Mouse (Mus musculus): Measurements from ENCODE around the gene Herc1.
"Not testable (repeated sequence)": the region's sequence is repeated elsewhere in the genome, so short reads cannot be mapped to it uniquely, and the experiment has no call there.

Herc1 gene

DNA sequence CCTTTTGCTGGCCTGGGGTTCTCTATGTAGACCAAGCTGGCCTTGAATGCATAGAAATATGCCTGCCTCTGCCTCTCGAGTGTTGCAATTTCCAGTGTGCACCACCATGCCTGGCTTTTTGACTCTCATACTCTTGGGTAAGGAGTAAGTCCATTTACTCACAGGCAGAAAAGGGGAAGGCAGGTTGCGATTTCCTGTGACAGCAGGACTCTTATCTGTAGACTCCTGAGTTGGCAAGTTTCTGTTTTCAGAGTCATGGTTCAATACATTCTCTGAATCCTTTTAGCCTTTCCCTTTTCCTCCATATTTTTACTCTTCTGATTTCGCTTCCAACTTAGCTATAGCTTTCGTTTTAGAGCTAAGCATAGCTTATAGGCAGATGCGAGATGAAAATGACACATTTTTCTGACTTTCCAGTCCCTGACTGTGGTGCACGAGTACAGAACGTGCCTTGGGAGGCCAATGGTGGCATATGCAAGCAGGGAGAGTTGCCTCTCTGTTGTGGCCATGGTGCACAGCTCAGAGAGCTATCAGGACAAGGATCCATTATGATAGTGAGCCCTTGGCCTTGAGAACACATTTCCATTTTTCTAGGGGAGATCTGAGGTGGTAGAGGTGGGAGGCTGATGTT is 2.7 kb upstream of the Herc1 start:
- DNase-seq (ENCODE audit: low spot score in 2 of 2) = no peak

GRCm38 (mm10) chr9:66349144-66349859 is 948 bp upstream of the Herc1 start:
- DNase-seq (ENCODE audit: low spot score in 2 of 2) = no peak

DNA sequence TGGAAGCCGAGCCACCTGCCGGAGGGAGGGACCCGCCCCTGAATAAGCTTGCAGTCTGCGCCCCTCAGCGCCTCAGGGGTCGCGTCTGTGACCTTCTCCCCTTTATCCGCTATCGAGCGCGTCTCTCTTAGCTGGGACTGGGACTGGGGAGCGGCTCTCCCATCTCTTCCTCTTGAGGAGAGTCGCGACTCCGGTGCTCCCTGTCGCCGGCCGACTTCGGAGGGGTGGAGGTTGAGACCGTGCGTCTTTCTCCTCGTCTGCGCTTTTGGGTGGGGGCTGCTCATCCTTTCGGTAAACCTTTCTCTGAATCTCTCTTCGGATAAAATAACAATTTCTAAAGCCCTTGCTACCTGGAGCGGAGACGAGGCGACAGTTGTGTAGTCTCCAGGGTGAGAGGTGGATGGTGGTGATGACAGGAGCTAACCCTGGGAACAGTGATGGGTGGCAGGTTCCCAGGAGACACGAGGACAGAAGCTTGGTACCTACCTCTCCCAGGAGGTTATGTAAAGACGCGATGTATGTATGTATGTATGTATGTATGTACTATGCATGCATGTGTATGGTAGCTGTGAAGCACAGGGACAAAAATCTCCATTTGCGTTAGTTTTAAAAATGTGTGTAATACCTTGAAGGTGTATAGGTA is 659 bp downstream of the Herc1 start:
- DNase-seq (ENCODE audit: low spot score in 2 of 2) = peak in 1 of 2 experiments; percentile 34

- no peak for DNase-seq (ENCODE audit: low spot score in 2 of 2)
These were observed 2.5 kb downstream of the Herc1 start for GRCm38 (mm10) chr9:66352704-66353103.

GRCm38 (mm10) chr9:66359135-66359534 is 8.9 kb downstream of the Herc1 start:
- no peak for DNase-seq (ENCODE audit: low spot score in 2 of 2)

- DNase-seq (ENCODE audit: low spot score in 2 of 2) = peak; percentile 31 to 48
These were observed 10.0 kb downstream of the Herc1 start for GRCm38 (mm10) chr9:66360143-66360690.

DNA sequence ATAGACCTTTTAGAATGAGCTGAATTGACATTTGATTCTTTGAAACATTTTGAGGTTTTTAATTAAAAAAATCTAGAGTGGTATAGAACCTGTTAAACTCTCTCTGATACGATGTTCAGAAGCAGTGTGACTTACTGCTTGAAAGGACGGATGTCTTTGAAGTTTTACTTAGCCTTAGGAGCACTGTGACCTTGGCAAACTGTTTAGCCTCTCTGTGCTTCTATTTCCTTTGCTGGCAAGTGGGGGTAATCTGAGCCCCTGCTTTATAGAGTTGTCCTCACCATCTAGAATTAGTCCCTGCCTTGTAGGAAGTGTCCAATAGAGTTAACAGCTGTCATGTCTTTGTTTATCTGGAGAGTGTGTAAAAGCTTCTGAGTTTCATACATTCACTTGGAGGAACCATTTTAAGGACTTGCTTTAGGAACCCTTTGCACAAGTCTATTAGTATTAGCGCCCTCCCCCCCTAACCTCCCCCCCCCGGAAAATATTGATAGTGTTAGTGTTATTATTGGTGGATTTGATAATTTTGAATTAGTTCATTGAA is 18.7 kb downstream of the Herc1 start:
- DNase-seq (ENCODE audit: low spot score in 2 of 2) = no peak

- DNase-seq (ENCODE audit: low spot score in 2 of 2) = no peak
These were observed 20.1 kb downstream of the Herc1 start for GRCm38 (mm10) chr9:66370334-66370733.

DNA sequence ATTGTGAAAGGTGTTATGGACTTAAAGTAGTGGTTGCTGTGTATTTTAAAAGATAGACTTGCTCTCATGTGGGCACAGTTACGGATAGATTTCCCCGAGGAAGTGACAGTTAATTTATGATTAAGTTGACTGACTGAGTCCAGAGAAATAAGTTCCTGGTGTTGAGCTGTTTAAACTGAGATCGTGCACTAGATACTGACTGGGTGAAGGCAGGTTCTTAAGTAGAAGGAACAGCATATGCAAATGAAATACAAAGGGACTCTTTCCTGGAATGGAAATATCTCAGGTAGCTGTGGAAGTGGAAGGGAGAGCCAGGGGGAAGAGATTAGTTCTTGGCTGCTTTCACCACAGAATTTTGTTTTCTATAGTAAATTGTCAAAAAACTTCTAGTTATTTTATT is 20.6 kb downstream of the Herc1 start:
- DNase-seq (ENCODE audit: low spot score in 2 of 2) = no peak

GRCm38 (mm10) chr9:66373432-66373831 is 23.2 kb downstream of the Herc1 start:
- DNase-seq (ENCODE audit: low spot score in 2 of 2) = no peak

DNA sequence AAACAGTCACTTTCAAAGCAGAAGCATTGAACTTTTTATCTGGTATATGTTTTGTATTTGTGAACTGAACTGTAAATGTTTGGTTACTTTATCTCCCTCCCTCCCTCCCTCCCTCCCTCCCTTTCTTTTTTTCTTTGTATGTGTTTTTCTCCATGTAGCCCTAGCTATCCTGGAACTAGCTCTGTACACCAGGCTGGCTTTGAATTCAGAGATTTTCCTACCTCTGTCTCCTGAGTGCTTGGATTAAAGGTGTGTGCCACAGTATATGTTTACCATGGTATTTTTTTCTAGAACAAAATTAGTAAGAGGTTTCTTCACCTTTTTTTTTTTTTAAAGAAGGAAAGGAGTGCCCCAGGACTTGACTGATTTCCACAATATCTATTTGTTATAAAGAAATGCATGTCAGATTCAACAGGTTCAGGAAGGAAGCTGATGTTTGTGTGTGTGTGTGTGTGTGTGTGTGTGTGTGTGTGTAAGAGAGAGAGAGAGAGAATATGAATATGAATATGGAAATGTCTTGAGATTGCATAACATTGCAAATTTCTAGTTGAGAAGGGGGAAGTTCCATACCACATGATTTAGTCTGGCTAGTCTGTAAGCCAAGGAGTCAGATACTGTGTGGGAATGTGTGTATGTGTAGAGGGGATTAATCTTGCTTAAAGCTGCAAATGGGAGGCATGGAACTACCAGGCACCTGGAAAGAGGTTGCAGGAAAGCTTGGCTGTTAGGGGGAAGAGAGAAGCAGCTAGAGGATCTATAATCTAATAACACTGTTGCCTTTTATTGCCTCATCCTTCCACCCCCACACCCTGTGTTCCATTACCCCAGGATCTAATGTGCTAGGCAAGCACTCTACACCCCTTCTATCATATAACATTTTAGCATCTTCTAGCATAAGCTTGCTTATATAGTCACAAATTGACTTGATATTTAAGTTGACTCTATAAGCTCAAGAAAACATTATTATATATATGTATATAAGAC is 24.5 kb downstream of the Herc1 start:
- DNase-seq (ENCODE audit: low spot score in 2 of 2) = no peak

DNA sequence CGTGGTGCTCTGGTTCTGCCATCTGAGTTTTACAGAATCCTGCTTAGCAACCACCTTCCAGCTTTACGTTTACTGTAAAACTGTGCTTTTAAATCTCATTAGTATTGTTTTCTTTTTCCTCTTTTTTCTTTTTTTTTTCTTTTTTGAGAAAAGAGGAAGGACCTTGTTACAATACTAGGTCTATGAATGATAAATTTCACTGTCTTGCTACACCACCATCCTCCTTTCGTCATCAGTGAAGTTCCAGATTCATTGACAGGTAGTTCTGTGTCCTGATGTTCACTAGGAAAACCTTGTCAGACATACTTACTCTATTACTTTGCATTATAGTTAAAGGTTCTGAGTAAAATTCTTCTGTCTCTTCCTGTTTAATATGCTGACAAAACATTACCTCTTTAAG is 33.2 kb downstream of the Herc1 start:
- no peak for DNase-seq (ENCODE audit: low spot score in 2 of 2)

- DNase-seq (ENCODE audit: low spot score in 2 of 2) = not testable (repeated sequence)
These were observed 40.1 kb downstream of the Herc1 start for GRCm38 (mm10) chr9:66390338-66390737.

GRCm38 (mm10) chr9:66393304-66393703 is 43.1 kb downstream of the Herc1 start:
- no peak for DNase-seq (ENCODE audit: low spot score in 2 of 2)

GRCm38 (mm10) chr9:66423492-66423891 is 73.2 kb downstream of the Herc1 start:
- DNase-seq (ENCODE audit: low spot score in 2 of 2) = no peak

DNA sequence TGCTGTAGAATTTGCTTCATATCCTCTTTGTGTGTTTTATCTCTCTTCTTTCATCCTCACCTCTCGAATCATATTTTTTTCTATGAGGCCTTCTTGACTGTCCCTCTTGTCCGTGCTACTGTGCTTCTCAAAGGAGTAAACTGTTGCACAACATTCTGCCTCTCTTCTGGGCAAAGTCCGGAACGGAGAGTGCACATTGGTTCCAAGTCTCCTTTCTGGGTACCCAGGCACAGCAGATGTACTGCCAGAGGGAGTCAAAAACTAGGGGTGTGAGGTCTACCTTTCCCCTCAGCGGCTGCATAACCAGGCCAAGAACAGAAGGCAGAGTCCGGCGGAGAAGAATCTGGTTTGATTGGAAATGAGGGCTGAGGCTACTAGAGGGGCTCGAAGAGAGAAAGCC is 89.8 kb downstream of the Herc1 start:
- no peak for DNase-seq (ENCODE audit: low spot score in 2 of 2)

- no peak for DNase-seq (ENCODE audit: low spot score in 2 of 2)
These were observed 98.0 kb downstream of the Herc1 start for GRCm38 (mm10) chr9:66448253-66448652.

- DNase-seq (ENCODE audit: low spot score in 2 of 2) = no peak
These were observed 114.8 kb downstream of the Herc1 start for GRCm38 (mm10) chr9:66465087-66465486.

- no peak for DNase-seq (ENCODE audit: low spot score in 2 of 2)
These were observed 127.5 kb downstream of the Herc1 start for GRCm38 (mm10) chr9:66477785-66478184.

- DNase-seq (ENCODE audit: low spot score in 2 of 2) = no peak
These were observed 133.2 kb downstream of the Herc1 start for GRCm38 (mm10) chr9:66483429-66483828.

DNA sequence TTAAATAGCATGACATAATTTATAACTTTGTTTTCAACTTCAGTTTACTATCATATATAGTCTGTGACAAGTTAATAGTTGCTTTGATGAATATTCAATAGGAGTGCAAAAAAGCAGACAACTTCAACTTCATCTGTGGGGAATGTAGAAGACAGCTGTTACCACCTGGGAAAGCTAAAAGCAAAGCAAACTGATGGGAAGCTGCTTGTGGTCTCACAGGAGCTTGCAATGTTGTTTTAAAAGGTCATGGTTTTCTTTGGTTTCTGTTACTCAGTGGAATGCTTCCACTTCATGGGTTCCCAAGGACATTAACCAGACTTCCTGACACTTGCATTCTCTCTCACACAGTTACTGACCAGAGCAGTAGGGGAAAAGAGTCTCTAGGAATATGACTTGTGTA is 138.5 kb downstream of the Herc1 start:
- DNase-seq (ENCODE audit: low spot score in 2 of 2) = no peak

Measured in right cerebral cortex, adult 2 months (tissue).